Mouse (Mus musculus) stomach, postnatal 0 days (tissue): ENCODE data around the gene Pdzrn3. TPM values are rescaled to one million over a fixed set of nuclear protein-coding genes. Genes with fewer than 3 reads are reported as not detected.

Source experiments
- ATAC-seq: fragments of 200-750 bp; cut with Nextera tagmentation; 2 replicates; pipeline ENCODE4 v1.8.0; 2017; ENCODE audit not compliant: low FRiP score, low TSS enrichment
- DNase-seq: peaks from one replicate; pipeline ENCODE4 v3.0.0-alpha.2; 2016; ENCODE audit warnings: low spot score
- H3K27ac ChIP-seq: fragments of 300-500 bp; sonication (generic); replicated peaks from 2 replicates; pipeline ENCODE4 v1.5.1; 2014; ENCODE audit warnings: mild to moderate bottlenecking, control low read depth
- H3K27me3 ChIP-seq: fragments of 300-500 bp; sonication (generic); 2 replicates; pipeline ENCODE4 v1.6.1; 2014; ENCODE audit warnings: low read length; ENCODE audit not compliant: control insufficient read depth, insufficient read depth
- H3K36me3 ChIP-seq: fragments of 300-500 bp; sonication (generic); 2 replicates; pipeline ENCODE4 v1.6.1; 2014; ENCODE audit warnings: low read length, mixed read lengths; ENCODE audit not compliant: control insufficient read depth, insufficient read depth
- H3K4me1 ChIP-seq: fragments of 300-500 bp; sonication (generic); replicated peaks from 2 replicates; pipeline ENCODE4 v1.6.1; 2014; ENCODE audit warnings: antibody characterized with exemption; ENCODE audit not compliant: control insufficient read depth, insufficient read depth
- H3K4me2 ChIP-seq: fragments of 300-500 bp; sonication (generic); replicated peaks from 2 replicates; pipeline ENCODE4 v1.6.1; 2014; ENCODE audit warnings: low read depth, mild to moderate bottlenecking, control low read depth, moderate library complexity
- H3K4me3 ChIP-seq: fragments of 300-500 bp; sonication (generic); 2 replicates; pipeline ENCODE4 v1.5.1; 2014; ENCODE audit warnings: low read depth, low read length, control low read depth
- H3K9ac ChIP-seq: fragments of 300-500 bp; sonication (generic); 2 replicates; pipeline ENCODE4 v1.6.1; 2014; ENCODE audit warnings: mild to moderate bottlenecking, low read length, control low read depth, mixed read lengths
- H3K9me3 ChIP-seq: fragments of 300-500 bp; sonication (generic); 2 replicates; pipeline ENCODE4 v1.6.1; 2016; ENCODE audit warnings: low read length; ENCODE audit not compliant: control insufficient read depth
- CTCF ChIP-seq: IDR thresholded peaks from 2 replicates; pipeline ENCODE4 v1.5.1; 2016; ENCODE audit warnings: antibody characterized with exemption, low read depth, mild to moderate bottlenecking, moderate library complexity
- EP300 ChIP-seq: optimal IDR thresholded peaks from 2 replicates; pipeline ENCODE3; 2016; ENCODE audit warnings: antibody characterized with exemption
- WGBS: fragments of 180-500 bp; shearing (Covaris S2); extraction: QIAGEN DNeasy Blood & Tissue Kit; methylation state at CpG from one replicate; pipeline ENCODE4 v1.1.7; 2014; 5-methylcytosine and 5-hydroxymethylcytosine counted together
- polyA plus RNA-seq: library from polyadenylated mRNA; unstranded; fragments of >200 nt; fragmentation: Nextera tagmentation; extraction: Ambion mirVana; gene quantifications from 2 replicates; pipeline ENCODE4 v1.2.1, GENCODE M21; 2015

Pdzrn3 gene
- polyA plus RNA-seq, 1 experiment from 2014 or later: 5.1 TPM

DNA sequence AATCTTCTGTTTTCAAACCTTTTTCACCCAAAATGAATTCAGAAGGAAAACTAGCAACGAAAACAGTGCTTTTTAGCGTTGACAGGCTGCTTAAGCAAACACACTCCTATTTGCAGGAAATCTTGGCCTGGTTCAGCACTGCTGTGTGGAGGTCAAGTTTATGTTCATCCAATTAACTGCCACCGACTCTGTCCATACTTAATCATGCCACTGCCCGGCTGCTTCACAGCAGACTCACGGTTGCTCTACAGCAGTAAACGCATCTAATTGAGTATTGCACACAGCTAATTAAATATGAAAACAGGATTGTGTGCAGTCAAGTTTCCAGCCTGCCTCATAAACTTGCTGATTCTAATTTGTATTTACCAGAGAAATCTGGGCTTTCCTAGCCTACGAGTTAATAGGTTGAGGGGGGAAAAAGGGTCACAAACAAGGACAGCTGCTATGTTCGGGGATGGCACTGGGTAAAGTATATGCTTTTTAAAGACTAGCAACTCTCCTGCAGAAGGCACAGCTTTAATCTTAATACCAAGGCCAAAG, 183.2 kb downstream of the Pdzrn3 start:
- H3K4me3 ChIP-seq: no peak overlapping the region
- H3K9ac ChIP-seq: no peak overlapping the region
- H3K4me1 ChIP-seq: 0 out of 2 replicates have a peak, but pooled peaks cover 5% of the 10 kb centered on the region
- no peaks in the 10 kb centered on the region for H3K36me3 ChIP-seq
- ATAC-seq: no peak
- DNase-seq: no peak
- no peaks in the 10 kb centered on the region for H3K27me3 ChIP-seq
- 35% methylated on average over 8 of the region's 8 CpGs for WGBS
- no peak for TF ChIP-seq CTCF
- no peak for TF ChIP-seq EP300
- no peaks in the 10 kb centered on the region for H3K9me3 ChIP-seq
- no peak overlapping the region for H3K4me2 ChIP-seq
- no peak overlapping the region for H3K27ac ChIP-seq

DNA sequence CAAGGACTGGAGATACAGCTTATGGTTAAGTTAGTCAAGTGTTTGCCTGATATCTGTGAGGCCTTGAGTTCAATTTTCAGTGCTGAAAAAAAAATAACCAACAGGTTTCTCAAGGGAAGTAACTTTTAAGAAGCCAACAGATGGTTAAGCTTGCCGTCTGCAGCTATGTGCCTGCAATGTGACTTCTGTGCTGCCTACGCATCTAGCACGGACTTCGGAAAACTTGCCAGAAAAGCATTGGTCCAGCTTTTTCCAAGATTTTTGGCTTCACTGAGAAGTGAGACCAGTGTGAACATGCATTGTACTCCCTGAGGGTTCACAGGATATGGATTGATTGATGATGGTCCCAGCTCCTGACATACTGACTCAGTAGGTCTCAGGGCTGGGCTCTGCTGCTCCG, 186.1 kb downstream of the Pdzrn3 start:
- ATAC-seq (no peak), DNase-seq (no peak)
- no peak for TF ChIP-seq CTCF
- TF ChIP-seq EP300: no peak
- no peaks in the 10 kb centered on the region for H3K27me3 ChIP-seq
- no peak overlapping the region for H3K27ac ChIP-seq
- no peaks in the 10 kb centered on the region for H3K36me3 ChIP-seq
- no peaks in the 10 kb centered on the region for H3K4me1 ChIP-seq
- H3K9me3 ChIP-seq: no peaks in the 10 kb centered on the region
- WGBS: 83% methylated on average over 5 of the region's 5 CpGs
- H3K4me2 ChIP-seq: no peak overlapping the region
- H3K4me3 ChIP-seq: no peak overlapping the region
- H3K9ac ChIP-seq: no peak overlapping the region

DNA sequence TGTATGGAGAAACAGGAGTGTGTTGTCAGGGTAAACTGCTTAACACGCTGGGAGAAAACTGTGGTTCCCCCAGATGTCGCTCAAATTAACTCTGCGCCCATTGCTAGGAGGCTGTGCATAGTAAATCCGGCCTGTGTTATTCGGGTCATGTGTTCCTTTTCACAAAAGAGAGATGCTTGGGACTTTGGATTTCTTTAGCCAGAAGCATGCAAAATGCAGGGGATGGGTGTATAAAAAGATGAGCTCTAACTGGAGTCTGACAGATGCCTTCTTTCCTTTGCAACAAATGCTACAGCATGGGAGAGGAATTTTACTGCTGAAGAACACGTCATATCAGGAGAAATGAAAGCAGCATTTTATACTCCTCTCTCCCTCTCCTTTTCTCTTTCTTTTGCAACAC, 190.4 kb downstream of the Pdzrn3 start:
- no peak for DNase-seq
- Histone ChIP-seq H3K27ac (no peak overlapping the region), H3K4me2 (no peak overlapping the region), H3K36me3 (no peaks in the 10 kb centered on the region), H3K9me3 (no peaks in the 10 kb centered on the region), H3K27me3 (no peaks in the 10 kb centered on the region), H3K9ac (no peak overlapping the region), H3K4me3 (no peak overlapping the region), H3K4me1 (no peaks in the 10 kb centered on the region)
- ATAC-seq: no peak
- TF ChIP-seq EP300: no peak
- TF ChIP-seq CTCF: no peak
- 80% methylated on average over 6 of the region's 6 CpGs for WGBS

- H3K27ac ChIP-seq: no peak overlapping the region
- no peak for ATAC-seq
- 68% methylated on average over 3 of the region's 3 CpGs for whole genome bisulfite sequencing
- no peaks in the 10 kb centered on the region for H3K36me3 ChIP-seq
- no peak overlapping the region for H3K4me2 ChIP-seq
- H3K9me3 ChIP-seq: no peaks in the 10 kb centered on the region
- no peak overlapping the region for H3K4me3 ChIP-seq
- TF ChIP-seq CTCF (no peak), EP300 (no peak)
- DNase-seq: no peak
- H3K4me1 ChIP-seq: no peaks in the 10 kb centered on the region
- H3K9ac ChIP-seq: no peak overlapping the region
- no peaks in the 10 kb centered on the region for H3K27me3 ChIP-seq
Measured at GRCm38 (mm10) chr6:101186887-101187286, 190.8 kb downstream of the Pdzrn3 start.

DNA sequence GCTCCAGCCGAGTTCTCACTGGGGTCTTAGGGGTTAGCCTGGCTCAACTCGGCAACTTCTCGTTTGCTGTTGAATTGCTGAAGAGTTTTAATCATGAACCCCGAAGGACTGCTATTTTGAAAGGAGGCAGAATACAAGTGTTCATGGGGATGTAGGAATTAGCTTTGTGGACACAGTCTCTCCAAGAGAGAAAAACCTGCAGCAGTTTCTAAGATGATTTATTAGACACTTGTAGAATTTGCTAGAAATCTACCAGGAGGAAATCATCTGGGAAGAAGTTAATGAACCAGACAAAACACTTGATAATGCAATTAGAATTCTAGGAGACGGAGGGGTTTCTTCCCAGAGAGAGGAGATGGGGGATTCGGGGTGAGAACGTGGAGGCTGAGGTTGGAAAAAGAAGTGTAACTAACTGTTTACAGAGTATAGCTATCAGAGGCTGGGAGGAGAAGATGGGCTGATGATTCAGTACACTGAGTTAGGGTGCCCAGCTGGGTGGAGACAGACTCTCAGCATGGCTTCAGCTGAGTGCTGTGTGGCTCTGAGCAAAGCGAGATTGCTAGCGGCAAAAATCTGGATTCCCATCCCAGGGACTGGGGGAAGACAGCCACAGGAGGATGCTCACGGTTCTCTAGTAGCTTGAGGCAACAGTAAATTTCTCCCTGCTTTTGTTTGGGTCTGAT, 193.5 kb downstream of the Pdzrn3 start:
- Histone ChIP-seq H3K27ac (no peak overlapping the region), H3K36me3 (no peaks in the 10 kb centered on the region), H3K4me2 (no peak overlapping the region), H3K9me3 (no peaks in the 10 kb centered on the region), H3K4me3 (no peak overlapping the region), H3K27me3 (no peaks in the 10 kb centered on the region), H3K4me1 (no peaks in the 10 kb centered on the region), H3K9ac (no peak overlapping the region)
- WGBS: 57% methylated on average over 10 of the region's 10 CpGs
- ATAC-seq (no peak), DNase-seq (no peak)
- TF ChIP-seq CTCF (no peak), EP300 (no peak)

- no peak overlapping the region for H3K4me3 ChIP-seq
- no peaks in the 10 kb centered on the region for H3K9me3 ChIP-seq
- WGBS: 77% methylated on average over 7 of the region's 7 CpGs
- no peak overlapping the region for H3K4me2 ChIP-seq
- TF ChIP-seq EP300 (no peak), CTCF (no peak)
- H3K36me3 ChIP-seq: no peaks in the 10 kb centered on the region; the same call in 1 of the 2 replicates
- no peaks in the 10 kb centered on the region for H3K27me3 ChIP-seq
- no peak for DNase-seq
- no peak for ATAC-seq
- H3K4me1 ChIP-seq: no peaks in the 10 kb centered on the region
- H3K9ac ChIP-seq: no peak overlapping the region
- no peak overlapping the region for H3K27ac ChIP-seq
Measured at GRCm38 (mm10) chr6:101170699-101171098, 207.0 kb downstream of the Pdzrn3 start.
